Mouse (Mus musculus) macrophage (primary cell): Measurements from ENCODE around the gene Slc26a6. TPM values are rescaled to one million over a fixed set of nuclear protein-coding genes. Genes with fewer than 3 reads are reported as not detected.

Experiments
- H3K27ac ChIP-seq: fragments of 350-480 bp; formaldehyde crosslinking; 2 replicates; pipeline ENCODE4 v1.9.0; 2021
- H3K36me3 ChIP-seq: fragments of 350-480 bp; formaldehyde crosslinking; 2 replicates; pipeline ENCODE4 v1.9.0; 2021; ENCODE audit errors: inconsistent target
- H3K4me3 ChIP-seq: fragments of 350-480 bp; formaldehyde crosslinking; 2 replicates; pipeline ENCODE4 v1.9.0; 2021; ENCODE audit errors: inconsistent target
- H3K79me2 ChIP-seq: fragments of 350-480 bp; formaldehyde crosslinking; 2 replicates; pipeline ENCODE4 v1.9.0; 2021; ENCODE audit errors: inconsistent target
- WGBS: methylation state at CpG from one replicate; pipeline ENCODE4 v1.1.7; 2026; ENCODE audit warnings: inconsistent platforms; ENCODE audit not compliant: missing documents; 5-methylcytosine and 5-hydroxymethylcytosine counted together
- polyA plus RNA-seq: library from polyadenylated mRNA; stranded (reverse); fragments of 250-400 nt; gene quantifications from 3 replicates; pipeline ENCODE4 v1.2.4, GENCODE M21; 2018; ENCODE audit warnings: inconsistent platforms
- total RNA-seq, 78 experiments: library from RNA; depleted of rRNA; stranded (reverse); fragments of 250-400 nt; gene quantifications; 1 replicate in 9 of 78; 2 replicates in 24 of 78; 3 replicates in 43 of 78; 4 replicates in 2 of 78; pipeline ENCODE4 v1.2.4; 2018; ENCODE audit warnings: inconsistent platforms in 56 of 78

Slc26a6 gene
- total RNA-seq (2018; cell fraction: chromatin; rRNA removed) = 100 to 1,000 TPM in 2 of 26 experiments, 10 to 100 TPM in 24; 22.9 to 117 (median 53.7) TPM
- total RNA-seq (2018; cell fraction: cytosol; rRNA removed) = 10 to 100 TPM in 16 of 26 experiments, 1 to 10 TPM in 10; 5.4 to 20.5 (median 10.4) TPM
- 10 to 100 TPM; 11.7 to 65.4 (median 27.8) TPM for total RNA-seq (2018; cell fraction: nucleus; rRNA removed)
- polyA plus RNA-seq = 5.2 to 17.9 TPM (median 8.1 TPM) in 3 replicates

- Histone ChIP-seq H3K4me3 (peak within 1 kb of the TSS; percentile 84), H3K36me3 (peaks cover 15% of the 10 kb centered on the region), H3K79me2 (no peaks in the 10 kb centered on the region), H3K27ac (peak within 1 kb of the TSS; percentile 93)
- WGBS = 64% methylated on average over 3 of the region's 3 CpGs
Measured at GRCm38 (mm10) chr9:108852976-108853375, at the start of gene Slc26a6. Gene Slc26a6 (plus strand): TSS chr9:108853283.

- H3K4me3 ChIP-seq = no peak overlapping the region
- peaks cover 35% of the 10 kb centered on the region for H3K36me3 ChIP-seq
- H3K27ac ChIP-seq = no peak overlapping the region
- WGBS = 92% methylated on average over 8 of the region's 8 CpGs
- no peaks in the 10 kb centered on the region; the same call in 1 of the 2 replicates for H3K79me2 ChIP-seq
Measured at GRCm38 (mm10) chr9:108805768-108806167, 47.3 kb upstream of the Slc26a6 start.

- Histone ChIP-seq H3K36me3 (peaks cover 40% of the 10 kb centered on the region), H3K79me2 (no peaks in the 10 kb centered on the region; the same call in 1 of the 2 replicates), H3K27ac (no peak overlapping the region), H3K4me3 (no peak overlapping the region)
Measured at GRCm38 (mm10) chr9:108806379-108806778, 46.7 kb upstream of the Slc26a6 start.

- Histone ChIP-seq H3K79me2 (no peaks in the 10 kb centered on the region; the same call in 1 of the 2 replicates), H3K27ac (no peak overlapping the region), H3K4me3 (no peak overlapping the region), H3K36me3 (peaks cover 40% of the 10 kb centered on the region)
- WGBS = 100% methylated on average over 1 of the region's 1 CpGs
Measured at GRCm38 (mm10) chr9:108806831-108807230, 46.3 kb upstream of the Slc26a6 start.

GRCm38 (mm10) chr9:108807674-108808073, 45.4 kb upstream of the Slc26a6 start:
- peaks cover 42% of the 10 kb centered on the region for H3K36me3 ChIP-seq
- H3K79me2 ChIP-seq = no peaks in the 10 kb centered on the region; the same call in 1 of the 2 replicates
- no peak overlapping the region for H3K4me3 ChIP-seq
- no peak overlapping the region for H3K27ac ChIP-seq
- 74% methylated on average over 5 of the region's 5 CpGs for WGBS

- 0% methylated on average over 38 of the region's 62 CpGs for WGBS
Measured at GRCm38 (mm10) chr9:108808163-108808665, 44.9 kb upstream of the Slc26a6 start, which contains the start of gene Nckipsd. Gene Nckipsd (plus strand): TSS chr9:108808368.

GRCm38 (mm10) chr9:108809188-108809587, 43.9 kb upstream of the Slc26a6 start:
- WGBS = 51% methylated on average over 5 of the region's 5 CpGs
- peak overlapping the region; percentile 41 for H3K27ac ChIP-seq
- peak overlapping the region; percentile 73 for H3K4me3 ChIP-seq
- H3K36me3 ChIP-seq = peaks cover 56% of the 10 kb centered on the region
- no peaks in the 10 kb centered on the region; the same call in 1 of the 2 replicates for H3K79me2 ChIP-seq

More at GRCm38 (mm10) chr9:108808163-108808665, 44.9 kb upstream of the Slc26a6 start, which contains the start of gene Nckipsd:
- Histone ChIP-seq H3K79me2 (no peaks in the 10 kb centered on the region; the same call in 1 of the 2 replicates), H3K36me3 (peaks cover 47% of the 10 kb centered on the region), H3K4me3 (peak within 1 kb of the TSS; percentile 73), H3K27ac (peak within 1 kb of the TSS; percentile 41)

GRCm38 (mm10) chr9:108809723-108810122, 43.4 kb upstream of the Slc26a6 start:
- Histone ChIP-seq H3K27ac (peak overlapping the region; percentile 41), H3K79me2 (no peaks in the 10 kb centered on the region; the same call in 1 of the 2 replicates), H3K4me3 (no peak overlapping the region; the same call in 1 of the 2 replicates), H3K36me3 (peaks cover 56% of the 10 kb centered on the region)
- WGBS = 17% methylated on average over 6 of the region's 6 CpGs

- no peak overlapping the region for H3K4me3 ChIP-seq
- H3K27ac ChIP-seq = no peak overlapping the region
- WGBS = 98% methylated on average over 5 of the region's 5 CpGs
- H3K36me3 ChIP-seq = peaks cover 56% of the 10 kb centered on the region
- H3K79me2 ChIP-seq = no peaks in the 10 kb centered on the region; the same call in 1 of the 2 replicates
Measured at GRCm38 (mm10) chr9:108810516-108810915, 42.6 kb upstream of the Slc26a6 start.

GRCm38 (mm10) chr9:108815557-108815956, 37.5 kb upstream of the Slc26a6 start:
- no peak overlapping the region for H3K4me3 ChIP-seq
- WGBS = 82% methylated on average over 7 of the region's 7 CpGs
- H3K36me3 ChIP-seq = peaks cover 79% of the 10 kb centered on the region
- no peaks in the 10 kb centered on the region; the same call in 1 of the 2 replicates for H3K79me2 ChIP-seq
- no peak overlapping the region for H3K27ac ChIP-seq

- Histone ChIP-seq H3K4me3 (no peak overlapping the region), H3K27ac (no peak overlapping the region), H3K36me3 (peaks cover 42% of the 10 kb centered on the region), H3K79me2 (no peaks in the 10 kb centered on the region)
- 78% methylated on average over 3 of the region's 3 CpGs for WGBS
Measured at GRCm38 (mm10) chr9:108819495-108819894, 33.6 kb upstream of the Slc26a6 start.

- Histone ChIP-seq H3K27ac (no peak overlapping the region), H3K36me3 (peaks cover 36% of the 10 kb centered on the region), H3K4me3 (no peak overlapping the region), H3K79me2 (no peaks in the 10 kb centered on the region)
- WGBS = 63% methylated on average over 5 of the region's 5 CpGs
Measured at GRCm38 (mm10) chr9:108820077-108820476, 33.0 kb upstream of the Slc26a6 start.

- H3K4me3 ChIP-seq = no peak overlapping the region
- H3K36me3 ChIP-seq = no peaks in the 10 kb centered on the region
- H3K79me2 ChIP-seq = no peaks in the 10 kb centered on the region
- 15% methylated on average over 25 of the region's 25 CpGs for WGBS
- no peak overlapping the region for H3K27ac ChIP-seq
Measured at GRCm38 (mm10) chr9:108824144-108824685, 28.9 kb upstream of the Slc26a6 start.

- H3K36me3 ChIP-seq = no peaks in the 10 kb centered on the region
- no peaks in the 10 kb centered on the region for H3K79me2 ChIP-seq
- WGBS = 11% methylated on average over 31 of the region's 31 CpGs
- H3K4me3 ChIP-seq = no peak overlapping the region
- H3K27ac ChIP-seq = no peak overlapping the region
Measured at GRCm38 (mm10) chr9:108824755-108825413, 28.2 kb upstream of the Slc26a6 start.
